Mouse (Mus musculus): Measurements from ENCODE around the gene Gramd4. TPM values are rescaled to one million over a fixed set of nuclear protein-coding genes. Genes with fewer than 3 reads are reported as not detected.

The Gramd4 gene
- total and polyA plus RNA-seq, 3 experiments, result 0.17 to 0.66 (median 0.56) TPM

DNA sequence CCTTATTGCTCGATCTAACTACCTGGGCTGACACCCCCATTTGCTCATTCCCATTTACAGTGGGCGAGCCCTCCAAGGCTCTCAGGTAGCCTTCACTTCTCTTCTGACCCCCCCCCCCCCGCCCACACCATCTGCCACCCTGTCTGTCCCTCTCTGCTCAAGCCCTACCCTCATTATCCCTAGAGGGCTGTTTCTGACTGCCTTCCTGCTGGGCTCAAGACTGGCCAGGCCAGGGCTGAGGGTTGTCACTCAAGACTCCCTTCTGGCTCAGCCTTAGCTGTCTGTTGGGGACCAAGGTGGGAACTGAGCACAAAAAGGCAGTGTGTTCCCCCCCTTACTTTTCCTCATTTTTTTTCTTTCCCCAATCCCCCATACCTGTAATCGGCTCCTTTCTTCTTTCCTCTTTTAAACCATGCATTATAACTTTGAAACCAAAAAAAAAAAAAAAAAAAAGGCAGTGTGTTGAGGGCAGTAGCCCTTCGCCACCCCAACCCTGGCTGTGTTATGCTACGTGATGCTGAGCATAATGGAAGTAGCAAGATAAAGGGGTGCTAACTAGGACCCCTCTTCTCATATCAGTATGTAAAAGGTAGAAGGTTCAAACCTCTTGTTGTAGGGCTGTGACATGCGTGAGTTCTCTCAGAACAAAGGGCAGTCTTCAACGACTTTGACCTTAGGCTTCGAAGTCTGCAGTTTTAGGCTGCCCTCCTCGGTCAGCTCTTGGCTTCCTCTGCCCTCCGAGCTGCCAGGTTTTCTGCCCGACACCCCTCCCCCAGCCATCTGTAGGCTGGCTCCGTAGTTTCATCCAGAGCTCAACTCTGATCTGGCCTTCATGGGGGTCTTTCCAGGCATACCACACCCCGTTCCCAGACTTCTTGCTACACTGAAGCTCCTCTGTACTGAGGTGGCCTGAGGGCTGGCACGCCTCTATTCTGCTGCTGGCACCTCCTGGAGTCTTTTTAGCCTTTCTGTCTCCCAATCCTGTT lies 59.9 kb downstream of the Gramd4 start:
- Histone ChIP-seq H3K36me3 (replicated peaks in 1 of 2; ENCODE audit: control insufficient read depth in 1 of 2, insufficient read depth in 1 of 2, low read length in 1 of 2) (no peaks in the 10 kb centered on the region), H3K4me3 (replicated peaks in 1 of 3; ENCODE audit: low read depth in 2 of 3, low read length in 2 of 3, poor library complexity in 1 of 3) (no peak overlapping the region), H3K27ac (ENCODE audit: insufficient read depth, low read depth) (no peak overlapping the region), H3K27me3 (replicated peaks) (peaks cover 36% of the 10 kb centered on the region), H3K4me2 (ENCODE audit: insufficient read depth, low read depth, poor library complexity, severe bottlenecking) (no peak overlapping the region), H3K9ac (ENCODE audit: insufficient read depth, low read depth) (no peak overlapping the region), H3K79me2 (replicated peaks; ENCODE audit: control insufficient read depth, extremely low read depth, insufficient read depth, poor library complexity, severe bottlenecking) (no peaks in the 10 kb centered on the region), H3K4me1 (ENCODE audit: control insufficient read depth in 1 of 2, insufficient read depth in 2 of 2) (peaks cover 2 to 3% of the 10 kb centered on the region in 2 experiments; a peak in 1 of 4 replicates), H3K9me3 (replicated peaks; ENCODE audit: low read length) (no peaks in the 10 kb centered on the region)
- dilution Hi-C loops (cut with MboI; ENCODE audit: extremely low pct_ligation_motif_present, extremely low pct_unique_long_range_greater_than_20kb, low sequenced_read_pairs) (no loop called here), in situ Hi-C loops (cut with MboI; ENCODE audit: low pct_ligation_motif_present, low pct_unique_long_range_greater_than_20kb, low sequenced_read_pairs) (no loop called here)
- TF ChIP-seq POLR2A (IDR thresholded peaks at IDR 0.05; ENCODE audit: low read depth, low read length) (no peak), MAZ (IDR thresholded peaks at IDR 0.05; ENCODE audit: low read depth, low read length) (no peak), USF1 (IDR thresholded peaks at IDR 0.05; ENCODE audit: low read depth, low read length) (no peak), TCF12 (IDR thresholded peaks at IDR 0.05; ENCODE audit: low read depth, low read length) (no peak), PAX5 (IDR thresholded peaks at IDR 0.05; ENCODE audit: low read length) (no peak), KAT2A (IDR thresholded peaks at IDR 0.05; ENCODE audit: insufficient replicate concordance, low read length) (no peak), GABPA (IDR thresholded peaks at IDR 0.05; ENCODE audit: insufficient replicate concordance, low read depth, low read length) (no peak), JUN (IDR thresholded peaks at IDR 0.05; ENCODE audit: insufficient read depth, low read depth, low read length) (no peak), EP300 (IDR thresholded peaks at IDR 0.05; ENCODE audit: low read length) (no peak)
- DNase-seq (ENCODE audit: extremely low read depth), result no peak

DNA sequence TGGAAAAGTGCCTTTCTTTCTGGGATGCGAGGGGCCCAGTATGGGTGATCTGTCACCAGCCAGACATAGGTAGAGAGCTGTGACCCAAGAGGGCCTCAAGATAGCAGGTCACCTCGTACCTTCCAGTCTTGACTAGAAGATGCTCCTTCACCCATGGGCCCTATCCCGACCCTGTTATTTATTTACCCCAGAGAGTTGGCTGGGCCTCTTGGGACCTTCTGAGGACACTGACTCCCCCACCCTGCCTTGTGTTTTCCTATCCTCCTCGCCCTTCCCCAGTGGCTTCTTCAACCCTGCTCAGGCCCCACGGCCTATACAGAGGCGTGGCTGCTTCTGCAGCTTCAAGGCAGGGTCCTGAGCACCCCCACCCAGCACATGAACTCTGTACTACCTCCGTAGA lies 61.7 kb downstream of the Gramd4 start:
- H3K27ac ChIP-seq (ENCODE audit: insufficient read depth, low read depth), result no peak overlapping the region
- H3K27me3 ChIP-seq (replicated peaks), result peaks cover 34% of the 10 kb centered on the region
- TF ChIP-seq JUN (IDR thresholded peaks at IDR 0.05; ENCODE audit: insufficient read depth, low read depth, low read length) (no peak), SMC3 (IDR thresholded peaks at IDR 0.05; ENCODE audit: low read depth, low read length) (no peak), ZC3H11A (IDR thresholded peaks at IDR 0.05; ENCODE audit: low read depth, low read length) (no peak), MYC (IDR thresholded peaks at IDR 0.05; ENCODE audit: low read depth, low read length) (no peak), NELFE (IDR thresholded peaks at IDR 0.05; ENCODE audit: low read depth, low read length) (no peak), MXI1 (IDR thresholded peaks at IDR 0.05; ENCODE audit: low read depth, low read length) (no peak), KAT2A (IDR thresholded peaks at IDR 0.05; ENCODE audit: insufficient replicate concordance, low read length) (no peak), ELF1 (IDR thresholded peaks at IDR 0.05; ENCODE audit: low read depth, low read length) (no peak)
- H3K9me3 ChIP-seq (replicated peaks; ENCODE audit: low read length), result no peaks in the 10 kb centered on the region
- dilution Hi-C loops (cut with MboI; ENCODE audit: extremely low pct_ligation_motif_present, extremely low pct_unique_long_range_greater_than_20kb, low sequenced_read_pairs) (no loop called here), in situ Hi-C loops (cut with MboI; ENCODE audit: low pct_ligation_motif_present, low pct_unique_long_range_greater_than_20kb, low sequenced_read_pairs) (no loop called here)
- peaks cover 0 to 2% of the 10 kb centered on the region in 2 experiments; a peak in 1 of 4 replicates for H3K4me1 ChIP-seq (ENCODE audit: control insufficient read depth in 1 of 2, insufficient read depth in 2 of 2)
- H3K9ac ChIP-seq (ENCODE audit: insufficient read depth, low read depth), result no peak overlapping the region
- H3K4me3 ChIP-seq (replicated peaks in 1 of 3; ENCODE audit: low read depth in 2 of 3, low read length in 2 of 3, poor library complexity in 1 of 3), result no peak overlapping the region
- no peak overlapping the region for H3K4me2 ChIP-seq (ENCODE audit: insufficient read depth, low read depth, poor library complexity, severe bottlenecking)
- no peaks in the 10 kb centered on the region for H3K79me2 ChIP-seq (replicated peaks; ENCODE audit: control insufficient read depth, extremely low read depth, insufficient read depth, poor library complexity, severe bottlenecking)
- H3K36me3 ChIP-seq (replicated peaks in 1 of 2; ENCODE audit: control insufficient read depth in 1 of 2, insufficient read depth in 1 of 2, low read length in 1 of 2), result no peaks in the 10 kb centered on the region
- DNase-seq (ENCODE audit: extremely low read depth), result no peak
